Mouse (Mus musculus) left cerebral cortex, adult 9 months (tissue): Measurements from ENCODE around the gene Atp2b2.

Experiments
- DNase-seq, 2 experiments: peaks; one replicate each; pipeline ENCODE4 v3.0.0; 2022; ENCODE audit warnings: low spot score in 2 of 2

Atp2b2 gene

GRCm38 (mm10) chr6:113792368-113792767 lies 250.0 kb downstream of the Atp2b2 start:
- DNase-seq: no peak

GRCm38 (mm10) chr6:113791012-113791411 lies 251.4 kb downstream of the Atp2b2 start:
- no peak for DNase-seq

- DNase-seq: no peak
Observed at GRCm38 (mm10) chr6:113787459-113787968, 254.9 kb downstream of the Atp2b2 start.

GRCm38 (mm10) chr6:113785658-113786057 lies 256.8 kb downstream of the Atp2b2 start:
- DNase-seq: no peak

- peak in 1 of 2 experiments; percentile 70 for DNase-seq
Observed at GRCm38 (mm10) chr6:113778229-113778753, 264.1 kb downstream of the Atp2b2 start.

- peak in 1 of 2 experiments; percentile 53 for DNase-seq
Observed at GRCm38 (mm10) chr6:113768804-113769203, 273.6 kb downstream of the Atp2b2 start.

- peak in 1 of 2 experiments; percentile 62 for DNase-seq
Observed at GRCm38 (mm10) chr6:113761644-113762043, 280.8 kb downstream of the Atp2b2 start.

GRCm38 (mm10) chr6:113749119-113749685 lies 293.2 kb downstream of the Atp2b2 start:
- no peak for DNase-seq

GRCm38 (mm10) chr6:113748351-113748750 lies 294.1 kb downstream of the Atp2b2 start:
- DNase-seq: no peak

- DNase-seq: peak in 1 of 2 experiments; percentile 39
Observed at GRCm38 (mm10) chr6:113747284-113747683, 295.1 kb downstream of the Atp2b2 start.

- no peak for DNase-seq
Observed at GRCm38 (mm10) chr6:113745117-113745516, 297.3 kb downstream of the Atp2b2 start.

- no peak for DNase-seq
Observed at GRCm38 (mm10) chr6:113743111-113743510, 299.3 kb downstream of the Atp2b2 start.

GRCm38 (mm10) chr6:113742321-113742720 lies 300.1 kb downstream of the Atp2b2 start:
- no peak for DNase-seq

- no peak for DNase-seq
Observed at GRCm38 (mm10) chr6:113741425-113741824, 301.0 kb downstream of the Atp2b2 start.

- DNase-seq: peak in 1 of 2 experiments; percentile 86
Observed at GRCm38 (mm10) chr6:113740236-113741217, 301.9 kb downstream of the Atp2b2 start, which contains the start of gene Sec13. Sec13 (minus strand) TSS chr6:113740743.

- DNase-seq: no peak
Observed at GRCm38 (mm10) chr6:113737318-113738046, 304.9 kb downstream of the Atp2b2 start.

- DNase-seq: no peak
Observed at GRCm38 (mm10) chr6:113731296-113731695, 311.1 kb downstream of the Atp2b2 start.

- DNase-seq: no peak
Observed at GRCm38 (mm10) chr6:113728181-113728580, 314.2 kb downstream of the Atp2b2 start.

- no peak for DNase-seq
Observed at GRCm38 (mm10) chr6:113721061-113721460, 321.4 kb downstream of the Atp2b2 start.

- DNase-seq: no peak
Observed at GRCm38 (mm10) chr6:113719878-113720277, 322.5 kb downstream of the Atp2b2 start, which contains the start of gene Ghrl. Ghrl (minus strand) TSS chr6:113719880.

GRCm38 (mm10) chr6:113717541-113717940 lies 324.9 kb downstream of the Atp2b2 start:
- no peak for DNase-seq
